Mouse (Mus musculus) G1E (cell line): ENCODE results near the gene Pdxk.

ENCODE experiments used
- CTCF ChIP-seq: IDR thresholded peaks from 2 replicates; pipeline ENCODE4 v1.5.1; 2012; ENCODE audit warnings: low read depth, low read length, inconsistent platforms, mixed read lengths
- TAL1 ChIP-seq: conservative IDR thresholded peaks from 2 replicates; pipeline ENCODE4 v1.6.1; 2012; ENCODE audit warnings: low read depth, low read length, inconsistent platforms, mixed read lengths

- TF ChIP-seq TAL1 (no peak), CTCF (no peak)
Observed at GRCm38 (mm10) chr10:78456696-78457095, 8.1 kb downstream of the Pdxk start.
